Mouse (Mus musculus): ENCODE results near the gene Nup107. TPM values are rescaled to one million over a fixed set of nuclear protein-coding genes. Genes with fewer than 3 reads are reported as not detected.
"Not testable (repeated sequence)": the region's sequence is repeated elsewhere in the genome, so short reads cannot be mapped to it uniquely, and the experiment has no call there.

Gene Nup107
- polyA plus RNA-seq, 1 experiment from 2014 or later: 55.1 TPM

DNA sequence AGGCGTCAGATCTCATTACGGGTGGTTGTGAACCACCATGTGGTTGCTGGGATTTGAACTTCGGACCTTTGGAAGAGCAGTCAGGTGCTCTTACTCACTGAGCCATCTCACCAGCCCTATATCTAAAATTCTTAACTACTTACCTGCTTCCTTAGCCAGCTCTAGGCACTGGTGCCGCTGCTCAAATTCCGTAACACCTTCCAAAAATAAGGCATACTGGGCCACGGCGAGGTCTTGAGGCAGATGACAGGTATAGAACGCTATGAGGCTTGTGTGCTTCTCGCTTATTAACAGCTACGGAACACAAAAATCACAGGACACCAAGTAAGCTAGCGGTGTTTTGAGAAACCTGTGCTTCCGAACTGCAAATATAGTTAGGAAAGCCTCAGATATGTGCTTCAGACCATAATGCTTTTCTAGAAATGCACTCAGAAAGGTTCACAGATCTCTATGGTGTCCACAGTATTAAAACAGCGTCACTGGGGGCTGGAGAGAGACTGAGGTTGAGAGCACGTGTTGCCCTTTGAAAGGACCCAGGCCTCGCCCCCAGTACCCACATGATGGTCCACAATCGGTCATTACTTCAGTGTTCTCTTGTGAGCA is 28.8 kb downstream of the Nup107 start:
- Histone ChIP-seq H3K4me3 (ENCODE audit: low read length) (no peak overlapping the region), H3K9ac (ENCODE audit: low read length) (no peak overlapping the region), H3K4me2 (ENCODE audit: low read depth, low read length) (no peak overlapping the region), H3K27me3 (ENCODE audit: control insufficient read depth, insufficient read depth, low read length) (no peaks in the 10 kb centered on the region), H3K36me3 (ENCODE audit: control insufficient read depth, insufficient read depth) (peaks cover 65% of the 10 kb centered on the region), H3K9me3 (replicated peaks; ENCODE audit: control insufficient read depth, low read length) (no peaks in the 10 kb centered on the region), H3K27ac (ENCODE audit: low read length) (no peak overlapping the region), H3K4me1 (ENCODE audit: control insufficient read depth, insufficient read depth, low read length) (no peaks in the 10 kb centered on the region)
- no peak for ATAC-seq (replicated peaks; ENCODE audit: extremely low read depth, insufficient read depth, low FRiP score)
- WGBS: 93% methylated on average over 16 of the region's 16 CpGs

DNA sequence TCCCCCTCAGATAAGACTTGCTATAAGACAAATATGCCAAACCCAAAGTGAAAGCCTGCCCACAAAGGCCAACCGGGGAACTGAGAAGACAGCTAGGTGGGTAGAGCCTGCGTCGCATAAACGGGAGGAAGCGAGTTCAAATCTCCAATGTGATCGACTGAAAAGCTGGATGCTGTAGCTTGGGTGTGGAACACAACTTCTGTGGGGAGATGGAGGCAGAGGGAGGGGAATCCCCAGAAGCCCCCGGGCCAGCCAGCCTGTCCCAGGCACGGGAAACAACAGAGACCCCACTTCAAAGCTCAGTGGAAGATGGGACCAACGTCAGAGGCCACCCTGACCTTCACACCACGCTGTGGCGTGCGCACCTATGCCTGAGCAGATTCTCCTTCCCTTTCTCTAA is 29.5 kb downstream of the Nup107 start:
- Histone ChIP-seq H3K36me3 (ENCODE audit: control insufficient read depth, insufficient read depth) (peaks cover 68% of the 10 kb centered on the region), H3K27me3 (ENCODE audit: control insufficient read depth, insufficient read depth, low read length) (no peaks in the 10 kb centered on the region), H3K4me2 (ENCODE audit: low read depth, low read length) (no peak overlapping the region), H3K4me3 (ENCODE audit: low read length) (no peak overlapping the region), H3K9me3 (replicated peaks; ENCODE audit: control insufficient read depth, low read length) (no peaks in the 10 kb centered on the region), H3K4me1 (ENCODE audit: control insufficient read depth, insufficient read depth, low read length) (no peaks in the 10 kb centered on the region), H3K9ac (ENCODE audit: low read length) (no peak overlapping the region), H3K27ac (ENCODE audit: low read length) (no peak overlapping the region)
- ATAC-seq (replicated peaks; ENCODE audit: extremely low read depth, insufficient read depth, low FRiP score): no peak
- 93% methylated on average over 12 of the region's 12 CpGs for WGBS

DNA sequence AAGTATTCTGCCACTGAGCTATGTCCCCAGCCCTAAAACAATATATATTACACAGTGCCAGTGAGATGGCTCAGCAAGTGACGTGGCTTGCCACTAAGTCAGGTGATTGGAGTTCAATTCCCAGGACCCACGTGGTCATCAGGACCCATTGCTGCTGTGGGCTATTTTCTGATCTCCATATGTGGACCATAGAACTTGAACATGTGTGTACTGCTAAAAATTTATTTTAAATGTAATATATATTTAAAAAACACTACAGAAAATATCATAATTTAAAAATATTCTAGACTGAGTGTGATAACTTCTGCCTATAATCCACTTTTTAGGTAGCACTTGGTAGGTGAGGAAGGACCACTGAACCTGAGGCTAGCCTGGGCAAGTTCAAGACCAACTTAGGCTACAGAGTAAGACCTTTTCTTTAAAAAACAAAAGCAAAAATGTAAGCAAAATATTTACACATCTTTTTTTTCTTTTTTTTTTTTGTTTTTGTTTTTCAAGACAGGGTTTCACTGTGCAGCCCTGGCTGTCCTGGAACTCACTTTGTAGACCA is 30.1 kb downstream of the Nup107 start:
- 95% methylated on average over 2 of the region's 2 CpGs for WGBS
- H3K4me2 ChIP-seq (ENCODE audit: low read depth, low read length): no peak overlapping the region
- ATAC-seq (replicated peaks; ENCODE audit: extremely low read depth, insufficient read depth, low FRiP score): no peak
- no peaks in the 10 kb centered on the region for H3K4me1 ChIP-seq (ENCODE audit: control insufficient read depth, insufficient read depth, low read length)
- no peak overlapping the region for H3K27ac ChIP-seq (ENCODE audit: low read length)
- H3K27me3 ChIP-seq (ENCODE audit: control insufficient read depth, insufficient read depth, low read length): no peaks in the 10 kb centered on the region
- H3K9ac ChIP-seq (ENCODE audit: low read length): no peak overlapping the region
- H3K9me3 ChIP-seq (replicated peaks; ENCODE audit: control insufficient read depth, low read length): no peaks in the 10 kb centered on the region
- no peak overlapping the region for H3K4me3 ChIP-seq (ENCODE audit: low read length)
- peaks cover 70% of the 10 kb centered on the region for H3K36me3 ChIP-seq (ENCODE audit: control insufficient read depth, insufficient read depth)

DNA sequence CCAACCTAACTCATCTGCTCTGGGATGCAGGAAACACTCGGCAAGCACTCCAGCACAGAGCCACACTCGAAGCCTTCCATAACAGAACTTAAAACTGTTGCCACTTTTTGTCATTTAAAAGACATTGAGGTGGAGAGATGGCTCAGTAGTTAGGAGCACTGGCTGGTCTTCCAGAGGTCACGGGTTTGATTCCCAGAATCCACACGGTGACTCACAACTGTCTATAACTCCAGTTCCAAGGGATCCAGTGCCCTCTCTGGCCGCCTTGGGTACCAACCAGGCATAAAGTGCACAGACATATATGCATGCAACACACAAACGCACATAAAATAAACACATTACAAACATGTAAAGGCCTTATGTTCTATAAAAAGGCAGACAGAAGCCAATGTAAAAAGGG is 31.0 kb downstream of the Nup107 start:
- peaks cover 77% of the 10 kb centered on the region for H3K36me3 ChIP-seq (ENCODE audit: control insufficient read depth, insufficient read depth)
- no peak overlapping the region for H3K9ac ChIP-seq (ENCODE audit: low read length)
- H3K9me3 ChIP-seq (replicated peaks; ENCODE audit: control insufficient read depth, low read length): no peaks in the 10 kb centered on the region
- no peak overlapping the region for H3K27ac ChIP-seq (ENCODE audit: low read length)
- H3K27me3 ChIP-seq (ENCODE audit: control insufficient read depth, insufficient read depth, low read length): no peaks in the 10 kb centered on the region
- H3K4me1 ChIP-seq (ENCODE audit: control insufficient read depth, insufficient read depth, low read length): no peaks in the 10 kb centered on the region
- WGBS: 87% methylated on average over 6 of the region's 6 CpGs
- H3K4me2 ChIP-seq (ENCODE audit: low read depth, low read length): no peak overlapping the region
- H3K4me3 ChIP-seq (ENCODE audit: low read length): no peak overlapping the region
- no peak for ATAC-seq (replicated peaks; ENCODE audit: extremely low read depth, insufficient read depth, low FRiP score)

DNA sequence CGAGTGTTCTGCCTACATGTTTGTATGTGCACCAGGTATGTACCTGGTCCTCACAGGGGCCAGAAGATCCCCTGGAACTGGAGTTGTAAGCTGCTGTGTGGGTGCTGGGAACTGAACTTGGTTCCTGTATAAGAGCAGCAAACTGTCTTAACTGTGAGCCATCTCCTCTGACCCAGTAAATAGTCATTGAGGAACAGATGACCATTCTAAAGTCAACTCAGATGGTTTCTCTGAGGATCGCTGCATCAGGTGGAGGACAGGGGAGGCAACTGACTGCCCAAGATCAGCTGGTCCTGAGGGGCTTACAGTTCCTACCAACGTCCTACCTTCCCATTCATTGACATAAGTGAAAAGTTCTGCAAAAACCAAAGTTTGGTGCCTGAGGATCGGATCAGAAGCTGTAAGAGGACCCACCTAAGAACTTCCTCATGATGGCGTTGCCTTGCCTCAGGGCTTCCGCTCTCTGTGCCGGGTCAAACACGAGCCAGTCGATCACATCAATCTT is 31.6 kb downstream of the Nup107 start:
- 94% methylated on average over 9 of the region's 9 CpGs for WGBS
- Histone ChIP-seq H3K4me2 (ENCODE audit: low read depth, low read length) (no peak overlapping the region), H3K9ac (ENCODE audit: low read length) (no peak overlapping the region), H3K36me3 (ENCODE audit: control insufficient read depth, insufficient read depth) (peaks cover 79% of the 10 kb centered on the region), H3K27me3 (ENCODE audit: control insufficient read depth, insufficient read depth, low read length) (no peaks in the 10 kb centered on the region), H3K9me3 (replicated peaks; ENCODE audit: control insufficient read depth, low read length) (no peaks in the 10 kb centered on the region), H3K27ac (ENCODE audit: low read length) (no peak overlapping the region), H3K4me3 (ENCODE audit: low read length) (no peak overlapping the region), H3K4me1 (ENCODE audit: control insufficient read depth, insufficient read depth, low read length) (no peaks in the 10 kb centered on the region)
- no peak for ATAC-seq (replicated peaks; ENCODE audit: extremely low read depth, insufficient read depth, low FRiP score)

DNA sequence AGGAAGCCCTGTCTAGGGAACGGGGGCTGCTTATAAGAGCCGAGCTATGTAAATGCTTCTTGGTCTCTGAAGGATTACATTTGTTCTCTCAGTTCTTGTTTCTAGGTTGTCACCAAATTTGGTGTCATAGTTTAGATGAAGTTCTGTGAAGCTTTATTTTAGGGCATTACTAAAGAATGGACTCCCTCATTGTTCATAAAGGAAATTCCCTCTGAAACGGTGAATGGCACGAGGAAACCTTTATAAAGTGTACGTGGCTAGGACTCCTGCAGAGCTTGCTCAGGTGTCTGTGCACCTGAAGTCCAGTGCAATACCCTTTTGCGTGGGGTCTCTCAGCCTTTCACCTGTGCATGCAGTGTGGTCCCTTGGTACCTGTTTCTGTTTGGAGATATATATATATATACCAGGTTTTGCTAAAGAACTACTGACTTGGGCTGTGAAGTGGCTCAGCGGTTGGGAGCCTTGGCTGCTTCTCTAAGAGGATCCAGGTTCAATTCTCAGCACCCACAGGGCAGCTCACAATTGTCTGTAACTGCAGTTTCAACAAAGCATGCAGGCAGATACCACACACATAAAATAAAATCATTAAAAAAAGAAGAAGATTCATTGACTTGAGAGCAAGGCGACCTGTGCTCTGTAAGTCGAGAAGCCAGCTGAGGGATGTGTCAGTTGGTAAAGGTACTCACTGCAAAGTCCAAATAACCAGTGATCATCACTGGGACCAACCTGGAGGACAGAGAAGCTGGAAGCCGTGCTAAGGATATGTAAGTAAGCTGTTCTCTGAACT is 32.5 kb downstream of the Nup107 start:
- WGBS: 87% methylated on average over 10 of the region's 10 CpGs
- Histone ChIP-seq H3K27me3 (ENCODE audit: control insufficient read depth, insufficient read depth, low read length) (no peaks in the 10 kb centered on the region), H3K4me1 (ENCODE audit: control insufficient read depth, insufficient read depth, low read length) (no peaks in the 10 kb centered on the region), H3K27ac (ENCODE audit: low read length) (no peak overlapping the region), H3K4me3 (ENCODE audit: low read length) (no peak overlapping the region), H3K9me3 (replicated peaks; ENCODE audit: control insufficient read depth, low read length) (no peaks in the 10 kb centered on the region), H3K9ac (ENCODE audit: low read length) (no peak overlapping the region), H3K36me3 (ENCODE audit: control insufficient read depth, insufficient read depth) (peaks cover 79% of the 10 kb centered on the region), H3K4me2 (ENCODE audit: low read depth, low read length) (no peak overlapping the region)
- no peak for ATAC-seq (replicated peaks; ENCODE audit: extremely low read depth, insufficient read depth, low FRiP score)

DNA sequence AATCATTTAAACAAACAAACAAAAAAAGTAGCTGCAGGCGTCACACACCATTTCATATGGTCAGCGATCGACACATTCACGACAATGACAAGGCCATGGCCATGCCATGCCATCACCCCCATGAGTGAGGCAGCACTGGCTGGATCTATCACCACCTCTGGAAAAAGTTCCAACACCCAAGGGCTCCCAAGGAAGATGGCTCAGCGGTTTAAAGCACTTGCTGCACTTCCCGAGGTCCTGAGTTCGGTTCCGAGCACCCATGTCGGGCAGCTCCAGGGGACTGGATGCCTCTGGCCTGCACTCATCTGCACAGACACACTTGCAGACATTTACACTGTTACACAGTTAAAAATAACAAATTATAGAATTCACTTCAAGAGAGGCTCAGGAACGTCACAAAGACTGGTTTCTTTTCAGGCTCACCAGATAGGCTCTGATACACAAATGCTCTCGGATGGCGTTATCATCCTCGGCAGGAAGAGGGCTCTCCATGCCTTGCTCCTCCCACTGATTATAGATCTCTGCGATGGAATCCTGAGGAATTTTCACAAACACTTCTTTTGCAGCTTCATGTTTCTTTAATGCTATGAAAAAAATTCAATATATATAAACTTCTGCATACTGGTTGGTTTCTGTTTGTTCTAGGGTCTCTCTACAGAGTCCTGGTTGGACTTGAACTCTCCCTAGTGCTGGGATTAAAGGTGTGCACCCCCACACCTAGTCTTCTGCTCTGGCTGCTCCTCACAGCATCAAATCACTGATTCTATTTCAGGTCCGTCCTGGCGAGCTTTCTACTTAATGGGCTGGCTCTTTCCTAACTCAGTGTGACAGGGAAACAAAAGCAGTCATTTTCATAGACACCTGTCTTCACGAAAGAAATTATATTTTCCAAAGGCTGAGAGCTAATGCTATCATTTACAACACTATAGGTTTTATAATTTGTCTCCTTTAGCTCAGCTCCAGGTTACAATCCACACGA is 33.5 kb downstream of the Nup107 start:
- peaks cover 79% of the 10 kb centered on the region for H3K36me3 ChIP-seq (ENCODE audit: control insufficient read depth, insufficient read depth)
- H3K9ac ChIP-seq (ENCODE audit: low read length): no peak overlapping the region
- H3K4me2 ChIP-seq (ENCODE audit: low read depth, low read length): no peak overlapping the region
- H3K4me3 ChIP-seq (ENCODE audit: low read length): no peak overlapping the region
- no peaks in the 10 kb centered on the region for H3K9me3 ChIP-seq (replicated peaks; ENCODE audit: control insufficient read depth, low read length)
- no peaks in the 10 kb centered on the region for H3K4me1 ChIP-seq (ENCODE audit: control insufficient read depth, insufficient read depth, low read length)
- 86% methylated on average over 18 of the region's 18 CpGs for WGBS
- H3K27ac ChIP-seq (ENCODE audit: low read length): no peak overlapping the region
- no peak for ATAC-seq (replicated peaks; ENCODE audit: extremely low read depth, insufficient read depth, low FRiP score)
- no peaks in the 10 kb centered on the region for H3K27me3 ChIP-seq (ENCODE audit: control insufficient read depth, insufficient read depth, low read length)

DNA sequence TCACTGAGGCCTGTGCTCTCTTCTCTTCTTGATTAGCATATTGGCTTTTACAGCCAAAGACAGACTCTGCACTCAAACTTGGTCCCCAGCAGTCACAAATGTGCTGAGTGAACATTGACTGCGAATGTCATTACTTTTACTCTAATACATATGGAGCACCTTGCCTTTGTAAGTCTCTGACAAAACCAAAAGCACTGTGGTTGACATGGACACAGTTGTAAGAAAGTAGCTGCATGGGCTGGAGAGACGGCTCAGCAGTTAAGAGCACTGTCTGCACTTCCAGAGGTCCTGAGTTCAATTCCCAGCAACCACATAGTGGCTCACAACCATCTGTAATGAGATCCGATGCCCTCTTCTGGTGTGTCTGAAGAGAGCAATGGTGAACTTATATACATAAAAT is 34.2 kb downstream of the Nup107 start:
- not testable (repeated sequence) for ATAC-seq (replicated peaks; ENCODE audit: extremely low read depth, insufficient read depth, low FRiP score); H3K27ac ChIP-seq (ENCODE audit: low read length)
- WGBS: 96% methylated on average over 3 of the region's 3 CpGs

More for the DNA sequence above, 34.2 kb downstream of the Nup107 start:
- H3K4me3 ChIP-seq (ENCODE audit: low read length); H3K9me3 ChIP-seq (replicated peaks; ENCODE audit: control insufficient read depth, low read length); H3K9ac ChIP-seq (ENCODE audit: low read length); H3K27me3 ChIP-seq (ENCODE audit: control insufficient read depth, insufficient read depth, low read length); H3K4me1 ChIP-seq (ENCODE audit: control insufficient read depth, insufficient read depth, low read length); H3K4me2 ChIP-seq (ENCODE audit: low read depth, low read length): not testable (repeated sequence)
- peaks cover 75% of the 10 kb centered on the region for H3K36me3 ChIP-seq (ENCODE audit: control insufficient read depth, insufficient read depth)

All from heart, embryonic 16.5 days (tissue).